Mouse (Mus musculus) stomach, postnatal 0 days (tissue): ENCODE data around the gene Pgpep1l. TPM values are rescaled to one million over a fixed set of nuclear protein-coding genes. Genes with fewer than 3 reads are reported as not detected.

ENCODE experiments used
- ATAC-seq: fragments of 200-750 bp; cut with Nextera tagmentation; 2 replicates; pipeline ENCODE4 v1.8.0; 2017; ENCODE audit not compliant: low FRiP score, low TSS enrichment
- DNase-seq: peaks from one replicate; pipeline ENCODE4 v3.0.0-alpha.2; 2016; ENCODE audit warnings: low spot score
- H3K27ac ChIP-seq: fragments of 300-500 bp; sonication (generic); replicated peaks from 2 replicates; pipeline ENCODE4 v1.5.1; 2014; ENCODE audit warnings: mild to moderate bottlenecking, control low read depth
- H3K27me3 ChIP-seq: fragments of 300-500 bp; sonication (generic); 2 replicates; pipeline ENCODE4 v1.6.1; 2014; ENCODE audit warnings: low read length; ENCODE audit not compliant: control insufficient read depth, insufficient read depth
- H3K36me3 ChIP-seq: fragments of 300-500 bp; sonication (generic); 2 replicates; pipeline ENCODE4 v1.6.1; 2014; ENCODE audit warnings: low read length, mixed read lengths; ENCODE audit not compliant: control insufficient read depth, insufficient read depth
- H3K4me1 ChIP-seq: fragments of 300-500 bp; sonication (generic); replicated peaks from 2 replicates; pipeline ENCODE4 v1.6.1; 2014; ENCODE audit warnings: antibody characterized with exemption; ENCODE audit not compliant: control insufficient read depth, insufficient read depth
- H3K4me2 ChIP-seq: fragments of 300-500 bp; sonication (generic); replicated peaks from 2 replicates; pipeline ENCODE4 v1.6.1; 2014; ENCODE audit warnings: low read depth, mild to moderate bottlenecking, control low read depth, moderate library complexity
- H3K4me3 ChIP-seq: fragments of 300-500 bp; sonication (generic); 2 replicates; pipeline ENCODE4 v1.5.1; 2014; ENCODE audit warnings: low read depth, low read length, control low read depth
- H3K9ac ChIP-seq: fragments of 300-500 bp; sonication (generic); 2 replicates; pipeline ENCODE4 v1.6.1; 2014; ENCODE audit warnings: mild to moderate bottlenecking, low read length, control low read depth, mixed read lengths
- H3K9me3 ChIP-seq: fragments of 300-500 bp; sonication (generic); 2 replicates; pipeline ENCODE4 v1.6.1; 2016; ENCODE audit warnings: low read length; ENCODE audit not compliant: control insufficient read depth
- CTCF ChIP-seq: IDR thresholded peaks from 2 replicates; pipeline ENCODE4 v1.5.1; 2016; ENCODE audit warnings: antibody characterized with exemption, low read depth, mild to moderate bottlenecking, moderate library complexity
- EP300 ChIP-seq: optimal IDR thresholded peaks from 2 replicates; pipeline ENCODE3; 2016; ENCODE audit warnings: antibody characterized with exemption
- WGBS: fragments of 180-500 bp; shearing (Covaris S2); extraction: QIAGEN DNeasy Blood & Tissue Kit; methylation state at CpG from one replicate; pipeline ENCODE4 v1.1.7; 2014; 5-methylcytosine and 5-hydroxymethylcytosine counted together
- polyA plus RNA-seq: library from polyadenylated mRNA; unstranded; fragments of >200 nt; fragmentation: Nextera tagmentation; extraction: Ambion mirVana; gene quantifications from 2 replicates; pipeline ENCODE4 v1.2.1, GENCODE M21; 2015

The Pgpep1l gene
- polyA plus RNA-seq, 1 experiment from 2014 or later, result not detected

DNA sequence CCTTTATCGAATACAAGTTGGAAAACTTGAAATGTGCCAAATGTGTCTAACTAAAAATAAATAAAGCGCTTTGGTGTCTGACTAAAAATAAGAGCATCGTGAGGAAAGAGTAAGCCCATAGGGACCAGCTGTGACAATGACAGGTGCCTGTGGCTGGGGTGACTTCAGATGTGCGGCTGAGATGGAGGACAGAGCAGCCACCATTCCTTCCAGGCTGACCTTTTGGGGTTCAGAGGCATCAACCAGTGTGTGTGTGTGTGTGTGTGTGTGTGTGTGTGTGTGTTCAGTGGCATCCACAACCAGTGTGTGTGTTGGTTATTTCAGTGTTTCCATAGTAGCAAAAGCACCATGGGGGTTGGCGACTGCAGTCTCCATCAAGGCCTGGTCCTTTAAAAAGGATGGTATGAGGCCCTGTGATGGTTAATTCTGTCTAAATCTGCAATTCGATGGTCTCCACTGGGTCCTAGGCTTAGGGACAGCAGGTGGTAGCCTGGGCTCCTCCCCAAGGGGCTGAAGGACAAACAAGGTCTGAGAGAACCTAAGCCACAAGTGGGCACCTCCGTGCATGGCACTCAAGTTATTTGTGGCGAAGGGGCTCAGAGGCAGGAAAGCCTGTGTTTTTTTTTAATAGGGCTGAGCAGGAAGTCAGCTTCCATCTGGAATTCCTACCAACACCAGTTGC lies 546 bp downstream of the Pgpep1l start:
- Histone ChIP-seq H3K4me2 (peak overlapping the region; percentile 48), H3K36me3 (no peaks in the 10 kb centered on the region), H3K9me3 (no peaks in the 10 kb centered on the region), H3K4me1 (0 out of 2 replicates have a peak, but pooled peaks cover 3% of the 10 kb centered on the region), H3K27me3 (no peaks in the 10 kb centered on the region; the same call in 1 of the 2 replicates), H3K4me3 (peak overlapping the region; percentile 25), H3K27ac (no peak overlapping the region), H3K9ac (peak overlapping the region; percentile 38; the same call in 1 of the 2 replicates)
- TF ChIP-seq CTCF, result no peak
- no peak for TF ChIP-seq EP300
- ATAC-seq (no peak), DNase-seq (no peak)
- 59% methylated on average over 8 of the region's 8 CpGs for WGBS

DNA sequence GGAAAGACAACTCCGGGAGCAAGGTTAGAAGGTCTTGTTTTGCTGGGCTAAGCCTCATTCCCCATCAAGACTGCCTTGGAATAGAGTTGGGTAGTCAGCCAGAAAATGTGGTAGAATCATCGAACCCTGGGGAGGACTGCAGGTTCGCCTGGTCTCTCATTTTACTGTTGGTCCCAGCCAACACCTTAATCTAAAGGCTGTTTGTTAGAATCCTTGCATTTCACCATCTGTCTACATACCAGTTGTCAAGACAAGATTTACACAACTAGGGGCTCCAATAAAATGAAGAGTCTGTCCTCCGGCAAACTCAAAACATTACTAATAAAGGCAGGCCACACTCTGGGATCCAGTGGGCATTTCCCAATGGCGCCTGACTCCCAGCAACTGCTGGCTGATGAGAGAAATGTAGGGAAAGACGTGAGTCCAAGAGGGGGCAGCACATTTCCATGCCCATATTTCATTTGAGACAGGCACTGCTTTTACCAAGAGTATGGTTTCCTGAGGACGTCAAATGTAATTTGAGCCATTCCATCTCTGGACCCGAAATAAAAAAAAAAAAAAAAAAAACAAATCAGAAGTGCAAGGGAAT lies 1.3 kb downstream of the Pgpep1l start:
- ATAC-seq (no peak), DNase-seq (no peak)
- 48% methylated on average over 8 of the region's 8 CpGs for WGBS
- Histone ChIP-seq H3K4me2 (no peak overlapping the region), H3K9me3 (no peaks in the 10 kb centered on the region), H3K36me3 (no peaks in the 10 kb centered on the region), H3K4me3 (no peak overlapping the region), H3K4me1 (0 out of 2 replicates have a peak, but pooled peaks cover 3% of the 10 kb centered on the region), H3K27ac (no peak overlapping the region), H3K27me3 (no peaks in the 10 kb centered on the region; the same call in 1 of the 2 replicates), H3K9ac (no peak overlapping the region)
- TF ChIP-seq CTCF, result no peak
- no peak for TF ChIP-seq EP300

DNA sequence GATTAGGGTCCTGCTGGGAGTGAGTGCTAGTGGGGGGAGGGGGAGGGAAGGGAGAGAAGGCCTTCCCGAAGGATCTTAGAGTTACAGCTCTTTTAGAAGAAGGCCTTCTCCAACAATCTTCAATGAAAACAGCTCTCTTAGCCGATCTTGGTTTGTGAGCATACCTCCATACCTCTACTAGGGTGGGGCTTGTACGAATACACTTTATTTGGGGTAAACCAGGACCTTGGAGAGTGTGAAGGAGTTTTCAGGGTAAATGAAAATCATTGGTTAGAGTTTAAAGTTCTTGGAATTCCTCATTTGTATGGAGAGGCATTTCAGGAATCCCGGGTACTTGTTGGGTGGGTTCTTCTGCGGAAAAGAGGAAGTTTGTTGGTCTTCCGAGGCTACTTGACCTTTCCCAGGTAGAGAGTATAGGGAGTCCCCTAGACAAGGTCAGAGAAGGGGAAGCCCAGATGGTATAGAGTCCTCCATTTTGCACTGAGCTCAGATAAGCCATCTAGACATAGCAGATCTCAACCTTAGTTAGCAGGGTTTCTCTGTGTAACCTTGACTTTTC lies 4.4 kb downstream of the Pgpep1l start:
- DNase-seq, result no peak
- H3K9ac ChIP-seq, result no peak overlapping the region
- no peak for ATAC-seq
- no peak overlapping the region for H3K4me2 ChIP-seq
- H3K27me3 ChIP-seq, result no peaks in the 10 kb centered on the region; the same call in 1 of the 2 replicates
- 0 out of 2 replicates have a peak, but pooled peaks cover 2% of the 10 kb centered on the region for H3K4me1 ChIP-seq
- 50% methylated on average over 6 of the region's 6 CpGs for WGBS
- TF ChIP-seq EP300, result no peak
- TF ChIP-seq CTCF, result no peak
- H3K36me3 ChIP-seq, result no peaks in the 10 kb centered on the region
- no peaks in the 10 kb centered on the region for H3K9me3 ChIP-seq
- no peak overlapping the region for H3K4me3 ChIP-seq
- H3K27ac ChIP-seq, result no peak overlapping the region

DNA sequence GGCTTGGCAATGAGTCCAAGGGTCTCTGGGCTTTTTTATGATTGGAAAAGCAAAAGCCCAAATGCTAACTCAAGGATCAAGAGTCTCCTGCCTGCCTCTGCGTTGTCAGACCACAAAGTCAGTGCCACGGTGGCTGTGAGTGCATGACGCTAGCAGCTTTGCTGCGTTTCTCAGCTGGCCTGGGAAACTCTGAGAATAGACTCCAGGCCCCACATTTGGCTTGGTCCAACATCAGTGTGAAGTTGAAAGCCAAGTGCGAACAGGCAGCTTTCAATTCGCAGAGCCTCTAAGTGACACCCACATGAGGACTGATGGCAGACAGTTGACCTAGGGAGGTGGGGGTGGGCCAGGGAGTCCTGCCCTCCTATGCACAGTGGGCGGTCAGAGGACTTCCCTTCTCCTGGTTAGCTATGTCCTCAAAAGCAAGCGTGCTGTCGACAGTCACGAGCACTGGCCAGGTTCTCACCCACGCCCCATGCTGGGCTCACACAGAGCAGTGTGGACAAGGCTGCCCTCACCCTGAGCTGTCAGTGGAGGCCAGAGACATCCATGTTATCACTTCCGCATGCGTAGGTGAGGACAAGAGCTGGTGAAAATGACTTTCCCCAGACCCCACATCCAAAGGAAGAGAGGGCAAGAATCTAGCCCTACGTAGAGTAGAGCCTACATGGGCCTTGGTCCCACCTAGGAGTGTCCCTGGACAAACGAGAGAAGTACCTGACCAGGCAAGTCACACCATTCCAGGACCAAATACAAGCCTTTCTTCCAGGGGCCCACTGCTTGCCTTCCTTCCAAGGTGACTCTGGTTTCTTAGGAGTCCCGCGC lies 5.5 kb downstream of the Pgpep1l start:
- 73% methylated on average over 17 of the region's 17 CpGs for WGBS
- Histone ChIP-seq H3K36me3 (no peaks in the 10 kb centered on the region), H3K27ac (no peak overlapping the region), H3K4me2 (no peak overlapping the region), H3K9ac (no peak overlapping the region), H3K27me3 (no peaks in the 10 kb centered on the region; the same call in 1 of the 2 replicates), H3K4me1 (no peaks in the 10 kb centered on the region), H3K9me3 (no peaks in the 10 kb centered on the region), H3K4me3 (no peak overlapping the region)
- no peak for ATAC-seq
- no peak for DNase-seq
- TF ChIP-seq EP300, result no peak
- TF ChIP-seq CTCF, result no peak

DNA sequence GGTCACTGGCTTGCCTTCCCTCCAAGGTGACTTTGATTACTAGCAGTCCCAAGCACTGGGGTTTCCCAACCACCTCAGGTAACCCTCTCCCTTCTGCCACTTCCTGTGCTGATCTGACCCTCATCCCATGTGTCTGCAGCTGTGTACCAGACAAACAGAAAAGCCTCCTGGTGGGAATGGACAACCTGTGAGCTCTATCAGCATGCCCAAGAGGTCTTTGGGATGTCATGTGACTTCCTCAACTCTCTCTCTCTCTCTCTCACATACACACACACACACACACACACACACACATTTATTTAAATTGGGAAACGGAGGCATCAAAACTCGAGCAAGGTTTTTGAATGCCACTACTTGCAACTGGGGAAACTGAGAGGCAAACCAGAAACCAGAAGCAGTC lies 6.3 kb downstream of the Pgpep1l start:
- Histone ChIP-seq H3K36me3 (no peaks in the 10 kb centered on the region), H3K9ac (no peak overlapping the region), H3K27me3 (no peaks in the 10 kb centered on the region; the same call in 1 of the 2 replicates), H3K4me3 (no peak overlapping the region), H3K4me1 (no peaks in the 10 kb centered on the region), H3K9me3 (no peaks in the 10 kb centered on the region), H3K27ac (no peak overlapping the region), H3K4me2 (no peak overlapping the region)
- no peak for TF ChIP-seq CTCF
- TF ChIP-seq EP300, result no peak
- 47% methylated on average over 2 of the region's 2 CpGs for WGBS
- DNase-seq, result no peak
- ATAC-seq, result no peak
